Mouse (Mus musculus) brown adipose tissue, adult 24 weeks (tissue): ENCODE data around the gene Mad1l1. TPM values are rescaled to one million over a fixed set of nuclear protein-coding genes. Genes with fewer than 3 reads are reported as not detected.

Source experiments
- H3K27ac ChIP-seq: fragments of 200-500 bp; replicated peaks from 2 replicates; pipeline ENCODE4 v1.5.1; 2012; ENCODE audit warnings: low read depth, mild to moderate bottlenecking, low read length
- H3K4me1 ChIP-seq: fragments of 200-500 bp; 2 replicates; pipeline ENCODE4 v1.6.1; 2012; ENCODE audit warnings: low read length, mixed read lengths; ENCODE audit not compliant: control insufficient read depth, insufficient read depth, insufficient read length
- H3K4me3 ChIP-seq: fragments of 200-500 bp; 2 replicates; pipeline ENCODE4 v1.5.1; 2012; ENCODE audit warnings: low read depth, mild to moderate bottlenecking, low read length, moderate library complexity; ENCODE audit not compliant: insufficient read depth
- polyA plus RNA-seq: library from polyadenylated mRNA; stranded (reverse); fragments of >200 nt; gene quantifications from 2 replicates; pipeline ENCODE4 v1.2.4, GENCODE M21; 2012; ENCODE audit not compliant: missing spikeins, insufficient read depth, insufficient read length

Mad1l1 gene
- polyA plus RNA-seq, 1 experiment: 2.7 TPM

DNA sequence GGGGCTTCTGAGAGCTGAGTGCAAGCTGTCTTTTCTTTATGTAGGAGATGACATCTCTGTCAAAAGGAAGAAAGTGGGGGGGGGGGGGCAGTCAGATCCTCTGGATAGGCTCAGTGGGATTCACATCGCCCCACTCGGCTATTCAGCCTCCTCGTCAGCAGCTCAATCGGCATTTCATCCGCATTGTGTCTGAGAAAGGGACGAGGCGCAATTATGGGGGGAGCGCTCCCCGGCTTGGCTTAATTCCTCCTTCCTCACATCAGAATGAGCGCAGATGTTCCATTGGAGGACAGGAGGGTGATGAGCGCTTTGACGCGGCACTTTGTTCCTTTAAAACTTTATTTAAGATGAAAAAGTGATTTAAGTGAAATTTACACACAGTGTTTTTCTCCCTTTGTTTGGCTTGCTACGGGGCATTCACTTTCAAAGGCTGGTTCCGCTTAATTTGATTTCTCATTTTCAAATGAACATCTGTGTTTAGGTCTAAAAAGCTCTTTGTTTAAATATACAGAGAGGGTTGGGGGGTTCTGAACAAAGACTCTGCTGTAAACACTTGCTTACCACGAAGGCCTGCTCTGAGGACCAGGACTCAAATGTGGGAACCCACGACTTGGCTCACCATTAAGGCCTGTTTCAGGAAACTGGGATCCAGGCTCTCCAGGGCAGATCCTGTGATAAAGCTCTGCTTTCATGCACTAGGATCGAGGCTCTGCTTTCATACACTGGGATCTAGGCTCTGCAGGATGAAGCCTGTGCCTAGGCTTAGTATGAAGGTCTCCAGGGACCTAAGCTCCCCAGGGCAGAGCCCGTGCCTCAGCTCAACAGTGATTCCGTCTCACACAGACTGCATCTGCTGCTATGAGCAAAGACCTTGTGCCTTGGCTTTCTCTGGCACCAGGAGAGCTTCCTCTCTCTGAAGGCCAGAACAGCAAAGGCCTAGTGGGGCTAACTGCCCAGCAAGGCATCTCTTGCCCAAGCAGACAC, 98.0 kb downstream of the Mad1l1 start:
- H3K4me1 ChIP-seq: peaks cover 4% of the 10 kb centered on the region; the same call in 1 of the 2 replicates
- H3K4me3 ChIP-seq: no peak overlapping the region
- H3K27ac ChIP-seq: no peak overlapping the region

- H3K4me3 ChIP-seq: no peak overlapping the region
These were observed 100.2 kb downstream of the Mad1l1 start for GRCm38 (mm10) chr5:140221016-140221650.

DNA sequence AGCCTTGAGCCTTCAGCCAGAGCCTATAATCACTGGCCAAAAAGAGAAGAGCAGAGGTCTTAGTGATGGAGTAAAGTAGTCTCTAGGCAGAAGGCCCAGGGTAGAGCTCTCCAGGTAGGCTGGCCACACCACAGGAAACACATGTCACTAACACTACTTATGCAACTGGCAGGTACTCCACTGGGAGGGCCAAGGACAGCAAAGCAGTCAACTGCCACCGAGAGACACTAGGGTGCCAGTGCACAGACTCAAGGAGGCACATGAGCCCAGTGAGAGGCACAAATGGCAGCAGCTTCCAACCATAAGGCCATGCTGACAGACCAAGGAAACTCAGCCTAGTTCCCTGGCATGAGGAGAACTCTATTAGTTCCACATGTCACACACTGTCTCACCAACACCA, 102.1 kb downstream of the Mad1l1 start:
- Histone ChIP-seq H3K4me1 (peaks cover 6% of the 10 kb centered on the region; the same call in 1 of the 2 replicates), H3K27ac (no peak overlapping the region), H3K4me3 (no peak overlapping the region)

More at GRCm38 (mm10) chr5:140221016-140221650, 100.2 kb downstream of the Mad1l1 start:
- Histone ChIP-seq H3K27ac (no peak overlapping the region), H3K4me1 (peaks cover 4% of the 10 kb centered on the region; the same call in 1 of the 2 replicates)

DNA sequence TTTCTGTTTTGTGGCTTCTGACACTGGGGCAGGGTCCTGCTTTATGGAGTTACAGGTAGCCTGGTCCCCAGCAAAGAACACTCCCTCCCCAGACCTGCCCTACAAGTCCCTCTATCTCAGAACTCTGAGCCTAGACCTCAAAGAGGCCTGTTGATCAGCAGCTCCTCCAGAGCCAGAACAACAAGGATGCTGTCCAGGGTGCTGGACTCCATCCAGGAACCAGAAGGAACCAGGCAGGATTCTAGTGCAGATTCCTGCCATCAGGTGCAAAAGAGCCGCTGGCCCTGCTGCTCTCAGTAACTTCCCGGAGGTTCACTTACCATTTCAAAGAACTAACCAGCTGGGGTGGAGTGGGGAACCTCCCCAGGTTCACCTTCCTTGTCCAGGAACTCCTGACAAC, 103.5 kb downstream of the Mad1l1 start:
- Histone ChIP-seq H3K4me3 (no peak overlapping the region), H3K27ac (no peak overlapping the region)

DNA sequence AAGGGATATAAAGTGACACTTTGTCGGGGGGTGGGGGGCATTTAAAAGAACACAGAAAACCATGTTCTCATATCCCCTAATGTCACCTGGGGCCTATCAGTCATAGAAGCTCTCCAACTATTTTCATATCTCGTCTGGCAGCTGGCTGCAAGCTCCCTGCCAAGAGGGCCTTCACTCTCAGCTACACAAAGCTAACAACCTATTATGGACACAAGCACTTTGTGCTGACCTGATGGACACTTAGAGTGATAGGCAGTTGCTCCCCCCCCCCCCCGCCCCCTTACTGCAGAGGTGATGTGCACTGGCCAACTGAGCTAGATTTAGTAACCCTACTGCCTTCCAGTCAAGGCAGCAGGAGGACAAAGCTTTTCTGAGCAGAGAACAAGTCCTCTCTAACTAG, 104.3 kb downstream of the Mad1l1 start:
- Histone ChIP-seq H3K4me3 (no peak overlapping the region), H3K27ac (no peak overlapping the region), H3K4me1 (peaks cover 6% of the 10 kb centered on the region; the same call in 1 of the 2 replicates)

More for the DNA sequence above, 103.5 kb downstream of the Mad1l1 start:
- peaks cover 6% of the 10 kb centered on the region; the same call in 1 of the 2 replicates for H3K4me1 ChIP-seq

GRCm38 (mm10) chr5:140215471-140216087, 105.8 kb downstream of the Mad1l1 start:
- Histone ChIP-seq H3K4me3 (no peak overlapping the region), H3K4me1 (0 out of 2 replicates have a peak, but pooled peaks cover 2% of the 10 kb centered on the region), H3K27ac (no peak overlapping the region)

GRCm38 (mm10) chr5:140213001-140213400, 108.4 kb downstream of the Mad1l1 start:
- H3K4me1 ChIP-seq: peaks cover 8% of the 10 kb centered on the region; the same call in 1 of the 2 replicates
- H3K27ac ChIP-seq: no peak overlapping the region
- no peak overlapping the region for H3K4me3 ChIP-seq

DNA sequence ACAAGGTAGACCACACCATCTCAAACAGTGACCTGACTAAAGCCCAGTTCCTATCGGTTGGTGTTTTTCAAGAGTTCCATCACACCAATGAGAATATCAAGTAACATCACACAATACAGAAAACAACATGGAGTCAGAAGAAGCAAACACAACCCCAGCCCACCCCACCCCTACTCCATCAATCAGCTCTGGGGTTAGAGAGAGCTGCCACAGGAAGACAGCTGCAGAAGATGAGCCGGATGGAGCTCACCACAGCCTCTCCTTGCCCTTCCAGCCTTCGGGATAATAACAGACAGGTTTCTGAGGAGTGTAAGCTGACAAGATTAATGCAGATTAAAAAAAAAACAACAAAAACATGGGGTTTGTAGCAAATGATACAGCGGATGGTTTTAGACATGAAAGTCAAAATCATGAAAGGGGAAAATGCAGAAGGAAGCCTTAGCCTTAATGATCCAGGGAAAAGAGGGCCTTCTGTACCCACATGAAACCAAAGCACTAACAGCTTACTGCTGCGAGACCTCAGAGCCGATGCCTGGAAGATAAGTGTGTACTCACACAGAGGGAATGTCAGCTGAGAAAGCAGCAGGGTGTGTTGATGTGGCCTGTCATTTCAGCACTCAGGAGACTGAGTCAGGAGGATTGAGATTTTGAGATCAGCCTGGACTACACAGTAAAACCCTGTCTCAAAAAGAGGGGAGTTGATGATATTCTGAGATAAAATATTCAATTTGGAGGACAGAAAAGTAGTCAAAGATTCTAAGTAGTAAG, 110.8 kb downstream of the Mad1l1 start:
- H3K27ac ChIP-seq: no peak overlapping the region
- peaks cover 21% of the 10 kb centered on the region for H3K4me1 ChIP-seq
- H3K4me3 ChIP-seq: no peak overlapping the region

- Histone ChIP-seq H3K4me3 (no peak overlapping the region), H3K27ac (no peak overlapping the region), H3K4me1 (peaks cover 21% of the 10 kb centered on the region)
These were observed 112.5 kb downstream of the Mad1l1 start for GRCm38 (mm10) chr5:140208743-140209409.

- Histone ChIP-seq H3K4me3 (no peak overlapping the region), H3K27ac (peak overlapping the region; percentile 55), H3K4me1 (peaks cover 21% of the 10 kb centered on the region)
These were observed 114.3 kb downstream of the Mad1l1 start for GRCm38 (mm10) chr5:140206726-140207703.

DNA sequence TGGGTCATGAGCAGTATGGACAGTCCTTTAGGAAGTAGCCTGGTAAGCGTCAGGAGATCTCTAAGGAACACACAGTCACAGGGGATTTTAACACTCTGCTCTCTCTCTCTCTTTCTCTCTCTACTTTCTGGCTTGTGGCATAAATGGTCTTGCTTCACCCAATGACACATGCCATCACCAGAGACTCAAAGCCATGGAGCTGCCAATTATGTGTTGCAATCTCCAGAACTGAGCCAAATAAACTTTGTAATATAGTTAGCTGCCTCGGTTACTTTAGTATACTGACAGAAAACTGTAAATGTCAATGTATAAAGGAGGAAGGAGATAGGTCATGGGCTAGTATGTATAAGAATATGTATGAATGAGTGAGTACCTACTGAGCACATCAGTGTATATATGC, 115.4 kb downstream of the Mad1l1 start:
- H3K4me1 ChIP-seq: peaks cover 21% of the 10 kb centered on the region
- H3K27ac ChIP-seq: no peak overlapping the region
- H3K4me3 ChIP-seq: no peak overlapping the region

GRCm38 (mm10) chr5:140204465-140204864, 116.9 kb downstream of the Mad1l1 start:
- Histone ChIP-seq H3K4me3 (no peak overlapping the region), H3K27ac (no peak overlapping the region), H3K4me1 (peaks cover 21% of the 10 kb centered on the region)

- H3K27ac ChIP-seq: no peak overlapping the region
- peaks cover 20% of the 10 kb centered on the region for H3K4me1 ChIP-seq
- H3K4me3 ChIP-seq: no peak overlapping the region
These were observed 117.3 kb downstream of the Mad1l1 start for GRCm38 (mm10) chr5:140204037-140204436.
